Mouse (Mus musculus): ENCODE results near the gene Faap24. TPM values are rescaled to one million over a fixed set of nuclear protein-coding genes. Genes with fewer than 3 reads are reported as not detected.

Gene Faap24
- polyA plus RNA-seq, 1 experiment from 2014 or later: 11.4 TPM

- Histone ChIP-seq H3K36me3 (replicated peaks; ENCODE audit: insufficient read depth, low read length) (peaks cover 3% of the 10 kb centered on the region), H3K4me1 (ENCODE audit: insufficient read depth) (no peaks in the 10 kb centered on the region), H3K27me3 (ENCODE audit: insufficient read depth, low read length) (no peaks in the 10 kb centered on the region), H3K27ac (ENCODE audit: low read depth) (no peak overlapping the region), H3K4me2 (ENCODE audit: low read depth, low read length) (no peak overlapping the region), H3K9ac (replicated peaks) (no peak overlapping the region), H3K9me3 (ENCODE audit: low read length) (no peaks in the 10 kb centered on the region), H3K4me3 (ENCODE audit: low read depth, low read length) (no peak overlapping the region)
- 46% methylated on average over 2 of the region's 2 CpGs for WGBS (ENCODE audit: insufficient replicate concordance)
- DNase-seq: no peak
- TF ChIP-seq CTCF (IDR thresholded peaks at IDR 0.05; ENCODE audit: low read depth) (no peak), EP300 (IDR thresholded peaks at IDR 0.05; ENCODE audit: low read depth) (no peak)
- no peak for ATAC-seq
Observed at GRCm38 (mm10) chr7:35382706-35383353, 13.8 kb downstream of the Faap24 start.

- Histone ChIP-seq H3K27ac (ENCODE audit: low read depth) (no peak overlapping the region), H3K27me3 (ENCODE audit: insufficient read depth, low read length) (no peaks in the 10 kb centered on the region), H3K9ac (replicated peaks) (no peak overlapping the region), H3K9me3 (ENCODE audit: low read length) (no peaks in the 10 kb centered on the region), H3K4me2 (ENCODE audit: low read depth, low read length) (no peak overlapping the region), H3K4me1 (ENCODE audit: insufficient read depth) (no peaks in the 10 kb centered on the region), H3K36me3 (replicated peaks; ENCODE audit: insufficient read depth, low read length) (peaks cover 3% of the 10 kb centered on the region; the same call in 1 of the 2 replicates), H3K4me3 (ENCODE audit: low read depth, low read length) (no peak overlapping the region)
- ATAC-seq (no peak), DNase-seq (no peak)
- WGBS (ENCODE audit: insufficient replicate concordance): 78% methylated on average over 11 of the region's 16 CpGs
- no peak for TF ChIP-seq CTCF (IDR thresholded peaks at IDR 0.05; ENCODE audit: low read depth)
- no peak for TF ChIP-seq EP300 (IDR thresholded peaks at IDR 0.05; ENCODE audit: low read depth)
Observed at GRCm38 (mm10) chr7:35381861-35382260, 14.8 kb downstream of the Faap24 start.

- 77% methylated on average over 8 of the region's 8 CpGs for WGBS (ENCODE audit: insufficient replicate concordance)
- H3K9ac ChIP-seq (replicated peaks): no peak overlapping the region
- no peak for DNase-seq
- no peak overlapping the region for H3K27ac ChIP-seq (ENCODE audit: low read depth)
- no peak overlapping the region for H3K4me3 ChIP-seq (ENCODE audit: low read depth, low read length)
- TF ChIP-seq EP300 (IDR thresholded peaks at IDR 0.05; ENCODE audit: low read depth): no peak
- TF ChIP-seq CTCF (IDR thresholded peaks at IDR 0.05; ENCODE audit: low read depth): no peak
- H3K36me3 ChIP-seq (replicated peaks; ENCODE audit: insufficient read depth, low read length): peaks cover 3% of the 10 kb centered on the region; the same call in 1 of the 2 replicates
- no peak for ATAC-seq
- H3K4me2 ChIP-seq (ENCODE audit: low read depth, low read length): no peak overlapping the region
- H3K4me1 ChIP-seq (ENCODE audit: insufficient read depth): no peaks in the 10 kb centered on the region
- no peaks in the 10 kb centered on the region for H3K9me3 ChIP-seq (ENCODE audit: low read length)
- H3K27me3 ChIP-seq (ENCODE audit: insufficient read depth, low read length): no peaks in the 10 kb centered on the region
Observed at GRCm38 (mm10) chr7:35380351-35380750, 16.3 kb downstream of the Faap24 start.

GRCm38 (mm10) chr7:35379492-35380119, 17.0 kb downstream of the Faap24 start:
- no peak overlapping the region for H3K4me3 ChIP-seq (ENCODE audit: low read depth, low read length)
- H3K27me3 ChIP-seq (ENCODE audit: insufficient read depth, low read length): no peaks in the 10 kb centered on the region
- no peaks in the 10 kb centered on the region for H3K9me3 ChIP-seq (ENCODE audit: low read length)
- TF ChIP-seq CTCF (IDR thresholded peaks at IDR 0.05; ENCODE audit: low read depth) (no peak), EP300 (IDR thresholded peaks at IDR 0.05; ENCODE audit: low read depth) (no peak)
- ATAC-seq: no peak
- no peak overlapping the region for H3K27ac ChIP-seq (ENCODE audit: low read depth)
- H3K36me3 ChIP-seq (replicated peaks; ENCODE audit: insufficient read depth, low read length): peaks cover 3% of the 10 kb centered on the region; the same call in 1 of the 2 replicates
- no peak overlapping the region for H3K4me2 ChIP-seq (ENCODE audit: low read depth, low read length)
- 37% methylated on average over 16 of the region's 16 CpGs for WGBS (ENCODE audit: insufficient replicate concordance)
- no peaks in the 10 kb centered on the region for H3K4me1 ChIP-seq (ENCODE audit: insufficient read depth)
- H3K9ac ChIP-seq (replicated peaks): no peak overlapping the region
- no peak for DNase-seq

- no peak for TF ChIP-seq EP300 (IDR thresholded peaks at IDR 0.05; ENCODE audit: low read depth)
- no peak for ATAC-seq
- no peaks in the 10 kb centered on the region for H3K9me3 ChIP-seq (ENCODE audit: low read length)
- H3K27ac ChIP-seq (ENCODE audit: low read depth): no peak overlapping the region
- H3K9ac ChIP-seq (replicated peaks): no peak overlapping the region
- WGBS (ENCODE audit: insufficient replicate concordance): 91% methylated on average over 9 of the region's 9 CpGs
- H3K36me3 ChIP-seq (replicated peaks; ENCODE audit: insufficient read depth, low read length): peaks cover 3% of the 10 kb centered on the region; the same call in 1 of the 2 replicates
- no peak overlapping the region for H3K4me2 ChIP-seq (ENCODE audit: low read depth, low read length)
- DNase-seq: no peak
- no peaks in the 10 kb centered on the region for H3K27me3 ChIP-seq (ENCODE audit: insufficient read depth, low read length)
- H3K4me1 ChIP-seq (ENCODE audit: insufficient read depth): no peaks in the 10 kb centered on the region
- no peak overlapping the region for H3K4me3 ChIP-seq (ENCODE audit: low read depth, low read length)
Observed at GRCm38 (mm10) chr7:35376623-35377022, 20.0 kb downstream of the Faap24 start.

- Histone ChIP-seq H3K9me3 (ENCODE audit: low read length) (no peaks in the 10 kb centered on the region), H3K27ac (ENCODE audit: low read depth) (no peak overlapping the region), H3K4me1 (ENCODE audit: insufficient read depth) (no peaks in the 10 kb centered on the region), H3K36me3 (replicated peaks; ENCODE audit: insufficient read depth, low read length) (no peaks in the 10 kb centered on the region), H3K9ac (replicated peaks) (no peak overlapping the region), H3K4me3 (ENCODE audit: low read depth, low read length) (no peak overlapping the region), H3K27me3 (ENCODE audit: insufficient read depth, low read length) (no peaks in the 10 kb centered on the region), H3K4me2 (ENCODE audit: low read depth, low read length) (no peak overlapping the region)
- ATAC-seq: no peak
- TF ChIP-seq EP300 (IDR thresholded peaks at IDR 0.05; ENCODE audit: low read depth) (no peak), CTCF (IDR thresholded peaks at IDR 0.05; ENCODE audit: low read depth) (no peak)
- no peak for DNase-seq
- WGBS (ENCODE audit: insufficient replicate concordance): 76% methylated on average over 7 of the region's 7 CpGs
Observed at GRCm38 (mm10) chr7:35374265-35374664, 22.4 kb downstream of the Faap24 start.
